Mouse (Mus musculus) CH12.LX (cell line): ENCODE data around the gene Melk. TPM values are rescaled to one million over a fixed set of nuclear protein-coding genes. Genes with fewer than 3 reads are reported as not detected.

Experiments
- DNase-seq: peaks from one replicate; pipeline ENCODE4 v3.0.0-alpha.2; 2013; ENCODE audit errors: extremely low read depth
- H3K27ac ChIP-seq: 2 replicates; pipeline ENCODE4 v1.5.1; 2012; ENCODE audit warnings: low read depth, mild to moderate bottlenecking, control low read depth, moderate library complexity; ENCODE audit not compliant: insufficient read depth
- H3K27me3 ChIP-seq: replicated peaks from 2 replicates; pipeline ENCODE3; 2012; ENCODE audit warnings: inconsistent platforms
- H3K36me3 ChIP-seq, 2 experiments: replicated peaks in 1 of 2; 2 replicates each; pipeline versions ENCODE3 to v1.6.1; 2012; ENCODE audit warnings: inconsistent platforms in 1 of 2, low read length in 1 of 2, mild to moderate bottlenecking in 1 of 2, mixed read lengths in 1 of 2, moderate library complexity in 1 of 2; ENCODE audit not compliant: control insufficient read depth in 1 of 2, insufficient read depth in 1 of 2
- H3K4me1 ChIP-seq, 2 experiments: 2 replicates each; pipeline ENCODE4 v1.6.1; 2012; ENCODE audit warnings: inconsistent platforms in 1 of 2, moderate library complexity in 1 of 2; ENCODE audit not compliant: insufficient read depth in 2 of 2, control insufficient read depth in 1 of 2
- H3K4me2 ChIP-seq: 2 replicates; pipeline ENCODE4 v1.6.1; 2012; ENCODE audit warnings: low read depth, mild to moderate bottlenecking, control low read depth; ENCODE audit not compliant: poor library complexity, insufficient read depth, severe bottlenecking
- H3K4me3 ChIP-seq, 3 experiments: fragments of 150-350 bp in 1 of 3; sonication (generic) in 1 of 3; replicated peaks in 1 of 3; 2 replicates each; pipeline versions ENCODE3 to v1.5.1; 2011 to 2012; ENCODE audit warnings: low read depth in 2 of 3, low read length in 2 of 3, mild to moderate bottlenecking in 2 of 3, moderate library complexity in 2 of 3, control low read depth in 1 of 3, improper control_type of control experiment in 1 of 3, inconsistent platforms in 1 of 3, mixed read lengths in 1 of 3; ENCODE audit not compliant: poor library complexity in 1 of 3
- H3K79me2 ChIP-seq: replicated peaks from 2 replicates; pipeline ENCODE4 v1.6.1; 2012; ENCODE audit warnings: mild to moderate bottlenecking, moderate library complexity; ENCODE audit not compliant: control insufficient read depth, poor library complexity, insufficient read depth, severe bottlenecking; ENCODE audit errors: extremely low read depth
- H3K9ac ChIP-seq: 2 replicates; pipeline ENCODE4 v1.6.1; 2012; ENCODE audit warnings: low read depth, mild to moderate bottlenecking, control low read depth, moderate library complexity; ENCODE audit not compliant: insufficient read depth
- H3K9me3 ChIP-seq: replicated peaks from 2 replicates; pipeline ENCODE3; 2012; ENCODE audit warnings: low read length, inconsistent platforms, mixed read lengths
- BHLHE40 ChIP-seq: IDR thresholded peaks from 2 replicates; pipeline ENCODE4 v1.6.1; 2011; ENCODE audit warnings: mild to moderate bottlenecking, low read depth, low read length, improper control_type of control experiment
- CHD1 ChIP-seq: IDR thresholded peaks from 2 replicates; pipeline ENCODE4 v1.6.1; 2012; ENCODE audit warnings: low read depth, low read length, improper control_type of control experiment, inconsistent platforms
- CTCF ChIP-seq, 2 experiments: IDR thresholded peaks in 1 of 2; conservative IDR thresholded peaks in 1 of 2; 2 replicates each; pipeline ENCODE4 v1.5.1; 2011 to 2012; ENCODE audit warnings: low read depth in 2 of 2, low read length in 2 of 2, improper control_type of control experiment in 1 of 2, inconsistent platforms in 1 of 2, mild to moderate bottlenecking in 1 of 2, moderate library complexity in 1 of 2
- E2F4 ChIP-seq: IDR thresholded peaks from 2 replicates; pipeline ENCODE4 v1.6.1; 2011; ENCODE audit warnings: low read depth, low read length, improper control_type of control experiment; ENCODE audit not compliant: insufficient replicate concordance
- ELF1 ChIP-seq: IDR thresholded peaks from 2 replicates; pipeline ENCODE4 v1.6.1; 2014; ENCODE audit warnings: low read depth, mild to moderate bottlenecking, inconsistent platforms, low read length, improper control_type of control experiment
- EP300 ChIP-seq: IDR thresholded peaks from 2 replicates; pipeline ENCODE4 v1.6.1; 2011; ENCODE audit warnings: low read length, improper control_type of control experiment
- GABPA ChIP-seq: IDR thresholded peaks from 2 replicates; pipeline ENCODE4 v1.6.1; 2012; ENCODE audit warnings: low read depth, low read length, improper control_type of control experiment, inconsistent platforms; ENCODE audit not compliant: insufficient replicate concordance
- HCFC1 ChIP-seq: IDR thresholded peaks from 2 replicates; pipeline ENCODE4 v1.6.1; 2012; ENCODE audit warnings: low read depth, mild to moderate bottlenecking, inconsistent platforms, low read length, improper control_type of control experiment
- IRF4 ChIP-seq: IDR thresholded peaks from 2 replicates; pipeline ENCODE4 v1.6.1; 2014; ENCODE audit warnings: low read depth, mild to moderate bottlenecking, inconsistent platforms, low read length, improper control_type of control experiment
- JUN ChIP-seq: IDR thresholded peaks from 2 replicates; pipeline ENCODE4 v1.6.1; 2011; ENCODE audit warnings: low read depth, mild to moderate bottlenecking, low read length, improper control_type of control experiment, moderate library complexity; ENCODE audit not compliant: insufficient read depth
- JUND ChIP-seq: conservative IDR thresholded peaks from 2 replicates; pipeline ENCODE4 v1.6.1; 2011; ENCODE audit warnings: low read depth, low read length, improper control_type of control experiment
- KAT2A ChIP-seq: IDR thresholded peaks from 2 replicates; pipeline ENCODE4 v1.6.1; 2012; ENCODE audit warnings: low read length, improper control_type of control experiment, inconsistent platforms; ENCODE audit not compliant: insufficient replicate concordance
- MAFK ChIP-seq: IDR thresholded peaks from 2 replicates; pipeline ENCODE4 v1.6.1; 2011; ENCODE audit warnings: low read length, improper control_type of control experiment; ENCODE audit not compliant: insufficient replicate concordance
- MAX ChIP-seq: IDR thresholded peaks from 2 replicates; pipeline ENCODE4 v1.6.1; 2011; ENCODE audit warnings: low read length, improper control_type of control experiment
- MAZ ChIP-seq: IDR thresholded peaks from 2 replicates; pipeline ENCODE4 v1.6.1; 2012; ENCODE audit warnings: low read depth, mild to moderate bottlenecking, inconsistent platforms, low read length, improper control_type of control experiment, moderate library complexity
- MEF2A ChIP-seq: IDR thresholded peaks from 2 replicates; pipeline ENCODE4 v1.6.1; 2014; ENCODE audit warnings: low read depth, mild to moderate bottlenecking, inconsistent platforms, low read length, improper control_type of control experiment, borderline replicate concordance
- MXI1 ChIP-seq: IDR thresholded peaks from 2 replicates; pipeline ENCODE4 v1.6.1; 2011; ENCODE audit warnings: mild to moderate bottlenecking, low read depth, low read length, improper control_type of control experiment
- MYC ChIP-seq: IDR thresholded peaks from 2 replicates; pipeline ENCODE4 v1.6.1; 2011; ENCODE audit warnings: low read depth, mild to moderate bottlenecking, improper control_type of control experiment, low read length
- NELFE ChIP-seq: IDR thresholded peaks from 2 replicates; pipeline ENCODE4 v1.6.1; 2011; ENCODE audit warnings: low read depth, low read length, improper control_type of control experiment
- NRF1 ChIP-seq: IDR thresholded peaks from 2 replicates; pipeline ENCODE4 v1.6.1; 2014; ENCODE audit warnings: low read depth, mild to moderate bottlenecking, inconsistent platforms, low read length, improper control_type of control experiment, moderate library complexity
- PAX5 ChIP-seq: IDR thresholded peaks from 2 replicates; pipeline ENCODE4 v1.6.1; 2012; ENCODE audit warnings: low read length, inconsistent platforms, mixed read lengths
- POLR2A ChIP-seq: IDR thresholded peaks from 2 replicates; pipeline ENCODE4 v1.6.1; 2011; ENCODE audit warnings: low read depth, mild to moderate bottlenecking, improper control_type of control experiment, low read length
- POLR2AphosphoS2 ChIP-seq: IDR thresholded peaks from 2 replicates; pipeline ENCODE4 v1.6.1; 2011; ENCODE audit warnings: low read depth, low read length, improper control_type of control experiment
- RAD21 ChIP-seq: IDR thresholded peaks from 2 replicates; pipeline ENCODE4 v1.6.1; 2011; ENCODE audit warnings: low read depth, mild to moderate bottlenecking, low read length, improper control_type of control experiment, moderate library complexity
- RCOR1 ChIP-seq: conservative IDR thresholded peaks from 2 replicates; pipeline ENCODE4 v1.6.1; 2012; ENCODE audit warnings: low read depth, mild to moderate bottlenecking, inconsistent platforms, low read length, improper control_type of control experiment
- SIN3A ChIP-seq: IDR thresholded peaks from 2 replicates; pipeline ENCODE4 v1.6.1; 2012; ENCODE audit warnings: low read length, improper control_type of control experiment, inconsistent platforms
- SMC3 ChIP-seq: IDR thresholded peaks from 2 replicates; pipeline ENCODE4 v1.6.1; 2011; ENCODE audit warnings: low read depth, low read length, improper control_type of control experiment
- TBP ChIP-seq: conservative IDR thresholded peaks from 2 replicates; pipeline ENCODE4 v1.6.1; 2011; ENCODE audit warnings: low read depth, low read length, improper control_type of control experiment
- TCF12 ChIP-seq: IDR thresholded peaks from 2 replicates; pipeline ENCODE4 v1.6.1; 2014; ENCODE audit warnings: low read depth, mild to moderate bottlenecking, inconsistent platforms, low read length, improper control_type of control experiment
- UBTF ChIP-seq: IDR thresholded peaks from 2 replicates; pipeline ENCODE4 v1.6.1; 2012; ENCODE audit warnings: low read depth, mild to moderate bottlenecking, inconsistent platforms, low read length, improper control_type of control experiment, moderate library complexity
- USF1 ChIP-seq: IDR thresholded peaks from 2 replicates; pipeline ENCODE4 v1.6.1; 2014; ENCODE audit warnings: low read depth, mild to moderate bottlenecking, inconsistent platforms, low read length, improper control_type of control experiment
- USF2 ChIP-seq: conservative IDR thresholded peaks from 2 replicates; pipeline ENCODE4 v1.6.1; 2011; ENCODE audit warnings: low read depth, low read length, improper control_type of control experiment
- ZC3H11A ChIP-seq: IDR thresholded peaks from 2 replicates; pipeline ENCODE4 v1.6.1; 2012; ENCODE audit warnings: low read depth, mild to moderate bottlenecking, inconsistent platforms, low read length, improper control_type of control experiment
- ZKSCAN1 ChIP-seq: IDR thresholded peaks from 2 replicates; pipeline ENCODE4 v1.6.1; 2012; ENCODE audit warnings: low read depth, inconsistent platforms, low read length, improper control_type of control experiment, borderline replicate concordance
- ZMIZ1 ChIP-seq: IDR thresholded peaks from 2 replicates; pipeline ENCODE4 v1.6.1; 2012; ENCODE audit warnings: low read depth, mild to moderate bottlenecking, inconsistent platforms, low read length, improper control_type of control experiment
- ZNF384 ChIP-seq: IDR thresholded peaks from 2 replicates; pipeline ENCODE4 v1.6.1; 2012; ENCODE audit warnings: low read depth, low read length, improper control_type of control experiment, inconsistent platforms
- dilution Hi-C: fragments of 300-500 bp; cut with MboI; formaldehyde crosslinking; loops from 2 replicates; pipeline ENCODE4 v1.14.3; 2020; ENCODE audit warnings: low sequenced_read_pairs; ENCODE audit not compliant: extremely low pct_unique_long_range_greater_than_20kb, extremely low pct_ligation_motif_present
- in situ Hi-C: fragments of 300-500 bp; cut with MboI; formaldehyde crosslinking; loops from 3 replicates; pipeline ENCODE4 v1.14.3; 2019; ENCODE audit warnings: low sequenced_read_pairs, low pct_ligation_motif_present, low pct_unique_long_range_greater_than_20kb, mixed read lengths
- polyA plus RNA-seq: library from polyadenylated mRNA; unstranded; fragments of >175 nt; gene quantifications from 2 replicates; pipeline ENCODE4 v1.2.1, GENCODE M21; 2012; ENCODE audit warnings: low read depth; ENCODE audit not compliant: insufficient read length
- total RNA-seq, 2 experiments: library from RNA; depleted of rRNA; stranded (reverse); fragments of 300-350 nt in 1 of 2; fragments of >200 nt in 1 of 2; gene quantifications; 2 replicates each; pipeline ENCODE4 v1.2.3; 2012 to 2014

The Melk gene
- total RNA-seq (2012; rRNA removed) (25.0 and 25.6 TPM in 2 replicates), total RNA-seq (2014; rRNA removed) (44.9 and 48.7 TPM in 2 replicates), polyA plus RNA-seq (46.7 and 47.4 TPM in 2 replicates)

DNA sequence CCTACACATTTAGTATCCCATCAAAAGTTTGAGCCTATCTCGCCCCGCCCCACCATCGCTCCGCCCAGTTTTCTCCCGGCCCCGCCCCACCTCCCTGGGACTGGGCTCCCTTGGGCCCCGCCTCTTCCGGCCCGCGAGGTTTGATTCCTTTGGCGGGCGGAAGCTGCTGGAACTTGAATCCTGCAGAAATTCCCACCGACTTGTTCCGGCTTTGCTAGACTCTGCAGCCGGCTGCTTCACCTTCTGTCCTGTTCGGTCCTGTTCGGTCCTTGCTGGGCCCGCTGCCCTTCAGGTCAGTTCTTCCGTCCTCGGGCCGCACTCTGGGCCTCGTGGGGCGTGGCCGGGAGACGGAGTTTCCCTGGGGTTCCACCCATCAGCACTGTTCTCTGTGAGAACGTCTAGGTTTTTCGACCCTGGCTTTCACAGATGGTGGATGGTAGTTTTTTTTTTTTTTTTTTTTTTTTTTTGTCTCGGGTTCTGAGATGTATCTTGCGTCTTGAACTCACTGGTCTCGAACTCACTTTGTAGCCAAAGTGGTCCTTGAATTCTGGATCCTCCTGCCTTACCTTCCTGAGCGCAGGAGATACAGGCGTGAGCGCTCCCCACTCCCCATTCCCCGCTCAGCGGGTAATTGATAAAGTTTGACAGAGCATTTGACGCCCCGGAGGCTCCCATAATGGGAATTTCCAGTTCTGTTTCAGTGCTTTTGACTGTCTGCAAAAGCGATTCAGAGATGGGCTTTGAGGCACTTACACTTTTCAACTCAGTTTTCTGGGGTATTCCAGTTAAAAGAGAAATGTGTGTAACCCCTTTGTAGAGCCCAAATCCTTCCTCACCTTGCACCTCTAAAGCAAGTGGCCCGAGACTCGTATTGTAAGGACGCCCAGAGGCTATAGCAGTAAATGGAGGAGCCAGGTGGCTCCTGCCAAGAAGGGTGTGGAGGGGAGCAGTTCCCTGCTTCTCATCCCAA lies at the start of gene Melk:
TSS of gene Melk (plus strand) at position 96 of the 970 bp plus-strand sequence.
- in situ Hi-C loops (loop anchor here (25.0 kb wide), 1 partner anchor 636 kb away; no protein-coding TSS in a partner anchor), dilution Hi-C loops (no loop called here)
- peak within 1 kb of the TSS; percentile 74 to 87 (median 75) for H3K4me3 ChIP-seq
- peaks cover 0 to 20% of the 10 kb centered on the region in 2 experiments; a peak in 2 of 4 replicates for H3K4me1 ChIP-seq
- H3K27ac ChIP-seq = peak within 1 kb of the TSS; percentile 42; the same call in 1 of the 2 replicates
- H3K9me3 ChIP-seq = peaks cover 3% of the 10 kb centered on the region
- peak within 1 kb of the TSS; percentile 62 for H3K9ac ChIP-seq
- H3K4me2 ChIP-seq = peak within 1 kb of the TSS; percentile 87
- peaks cover under 1 to 20% of the 10 kb centered on the region in 2 experiments for H3K36me3 ChIP-seq
- DNase-seq = peak; percentile 89
- H3K27me3 ChIP-seq = peaks cover 4% of the 10 kb centered on the region
- H3K79me2 ChIP-seq = peaks cover 5% of the 10 kb centered on the region; the same call in 1 of the 2 replicates
- TF ChIP-seq HCFC1 = peak; percentile 65
- no peak for TF ChIP-seq NRF1
- TF ChIP-seq POLR2A = peak; percentile 78
- no peak for TF ChIP-seq MAFK
- peak; percentile 92 for TF ChIP-seq ZNF384
- no peak for TF ChIP-seq USF2
- peak; percentile 83 for TF ChIP-seq ELF1
- TF ChIP-seq RAD21 = no peak
- 0 out of 2 replicates have a peak, but pooled peaks have one; percentile 36 for TF ChIP-seq TBP
- peak; percentile 37; the same call in 1 of the 2 replicates for TF ChIP-seq TCF12
- peak; percentile 90; the same call in 1 of the 2 replicates for TF ChIP-seq E2F4
- peak; percentile 63 for TF ChIP-seq SIN3A
- TF ChIP-seq PAX5 = no peak
- peak; percentile 74 for TF ChIP-seq NELFE
- TF ChIP-seq MAX = peak; percentile 53
- TF ChIP-seq MYC = 0 out of 2 replicates have a peak, but pooled peaks have one; percentile 56
- 0 out of 2 replicates have a peak, but pooled peaks have one; percentile 40 for TF ChIP-seq MEF2A
- no peak for TF ChIP-seq RCOR1
- no peak for TF ChIP-seq CTCF (conservative IDR thresholded peaks at IDR 0.05 in 1 of 2, IDR thresholded peaks at IDR 0.05 in 1 of 2; ENCODE audit: low read depth in 2 of 2, low read length in 2 of 2)
- no peak for TF ChIP-seq BHLHE40
- TF ChIP-seq JUND = no peak
- no peak for TF ChIP-seq EP300
- TF ChIP-seq ZC3H11A = no peak
- peak; percentile 35; the same call in 1 of the 2 replicates for TF ChIP-seq IRF4
- TF ChIP-seq SMC3 = no peak
- 0 out of 2 replicates have a peak, but pooled peaks have one; percentile 33 for TF ChIP-seq MAZ
- TF ChIP-seq MXI1 = peak; percentile 72
- no peak for TF ChIP-seq JUN
- 0 out of 2 replicates have a peak, but pooled peaks have one; percentile 14 for TF ChIP-seq UBTF
- TF ChIP-seq ZMIZ1 = peak; percentile 67
- TF ChIP-seq ZKSCAN1 = no peak
- TF ChIP-seq USF1 = no peak
- TF ChIP-seq POLR2AphosphoS2 = no peak
- TF ChIP-seq CHD1 = no peak
- peak; percentile 73; the same call in 1 of the 2 replicates for TF ChIP-seq KAT2A
- no peak for TF ChIP-seq GABPA
